Mouse (Mus musculus) left cerebral cortex, postnatal 4 days (tissue): Measurements from ENCODE around the gene Mat1a. TPM values are rescaled to one million over a fixed set of nuclear protein-coding genes. Genes with fewer than 3 reads are reported as not detected.

ENCODE experiments used
- DNase-seq: peaks from one replicate; pipeline ENCODE4 v3.0.0-alpha.2; 2022
- intact Hi-C: fragments of 180-260 bp; cut with DNase I; formaldehyde crosslinking; loops from one replicate; pipeline ENCODE4 v1.15.1; 2025
- total RNA-seq, 2 experiments: library from RNA; stranded (reverse); gene quantifications; 2 replicates each; pipeline ENCODE4 v1.2.3; 2021

Mat1a gene
- total RNA-seq, result not detected

GRCm38 (mm10) chr14:41104853-41105444 lies at the start of gene Mat1a:
Mat1a (plus strand) TSS chr14:41105035.
- DNase-seq, result no peak
- intact Hi-C loops, result no loop called here

- DNase-seq, result no peak
- intact Hi-C loops, result no loop called here
These were observed 39.7 kb upstream of the Mat1a start for GRCm38 (mm10) chr14:41065168-41065567.

DNA sequence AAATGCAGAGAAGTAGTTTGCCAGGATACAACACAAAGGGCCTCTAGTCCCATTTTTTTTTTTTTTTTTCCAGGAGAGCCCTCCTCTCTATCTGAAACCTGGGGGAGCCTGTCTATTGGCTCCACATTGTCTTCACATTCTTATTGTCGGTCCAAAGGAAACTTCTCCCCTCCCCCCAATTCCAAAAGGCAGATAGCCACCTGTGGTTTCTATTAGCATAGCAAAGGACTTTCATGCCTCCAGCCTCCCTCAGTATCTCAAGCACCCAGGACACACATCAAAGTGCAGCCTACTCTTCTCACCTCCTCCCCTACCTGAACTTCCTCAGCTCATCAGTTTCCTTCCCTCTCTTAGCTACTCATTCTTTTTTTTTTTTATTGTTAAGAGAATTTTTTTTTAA lies 38.4 kb upstream of the Mat1a start:
- DNase-seq, result no peak
- intact Hi-C loops, result no loop called here

DNA sequence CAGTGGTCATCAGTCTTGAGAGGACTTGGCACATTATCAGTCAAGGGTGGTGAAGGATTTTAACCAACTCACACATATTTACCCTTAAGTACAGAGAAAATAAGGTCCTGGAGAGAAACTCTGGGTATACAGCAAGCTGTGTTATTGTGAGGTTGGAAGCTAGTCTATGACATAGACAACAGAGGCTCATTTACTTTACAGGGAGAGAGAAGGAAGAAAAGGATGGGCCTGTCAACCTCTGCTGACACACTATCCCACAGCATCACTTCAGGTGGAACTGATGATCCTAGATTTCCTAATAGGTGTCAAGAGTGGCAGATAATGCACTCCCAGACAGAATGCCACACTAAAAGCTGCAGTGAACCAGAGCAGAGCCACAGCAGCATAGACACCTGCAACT lies 35.7 kb upstream of the Mat1a start, which contains the start of gene Dydc2:
Dydc2 (minus strand) TSS at position 101 of the 400 bp plus-strand sequence.
- intact Hi-C loops, result no loop called here
- DNase-seq, result no peak

- intact Hi-C loops, result no loop called here
- DNase-seq, result no peak
These were observed 34.5 kb upstream of the Mat1a start for GRCm38 (mm10) chr14:41070343-41070742.

GRCm38 (mm10) chr14:41072229-41072943 lies 32.4 kb upstream of the Mat1a start, which contains the start of gene Dydc1:
Dydc1 (plus strand) TSS chr14:41072911.
- intact Hi-C loops, result no loop called here
- peak; percentile 83 for DNase-seq

DNA sequence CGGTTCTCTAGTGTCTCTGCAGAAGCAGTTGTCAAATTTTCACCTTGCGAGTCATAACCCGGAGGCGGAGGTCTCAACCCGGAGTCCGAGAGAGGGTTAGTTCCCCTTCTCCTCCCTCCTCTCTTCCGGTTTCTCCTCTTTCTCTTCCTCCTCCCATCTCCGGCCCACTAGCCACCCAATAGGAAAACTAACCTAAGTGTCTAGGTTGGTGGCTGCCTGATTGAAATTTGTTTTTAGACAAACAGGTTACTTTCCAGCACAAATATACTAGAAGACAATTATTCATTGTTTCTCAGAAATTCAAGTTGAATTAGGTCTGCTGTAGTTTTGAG lies 31.9 kb upstream of the Mat1a start:
- no peak for DNase-seq
- intact Hi-C loops, result no loop called here

- intact Hi-C loops, result no loop called here
These were observed 22.4 kb upstream of the Mat1a start for GRCm38 (mm10) chr14:41082408-41082807.

GRCm38 (mm10) chr14:41087509-41087908 lies 17.3 kb upstream of the Mat1a start:
- intact Hi-C loops, result no loop called here

More at GRCm38 (mm10) chr14:41082408-41082807, 22.4 kb upstream of the Mat1a start:
- no peak for DNase-seq

DNA sequence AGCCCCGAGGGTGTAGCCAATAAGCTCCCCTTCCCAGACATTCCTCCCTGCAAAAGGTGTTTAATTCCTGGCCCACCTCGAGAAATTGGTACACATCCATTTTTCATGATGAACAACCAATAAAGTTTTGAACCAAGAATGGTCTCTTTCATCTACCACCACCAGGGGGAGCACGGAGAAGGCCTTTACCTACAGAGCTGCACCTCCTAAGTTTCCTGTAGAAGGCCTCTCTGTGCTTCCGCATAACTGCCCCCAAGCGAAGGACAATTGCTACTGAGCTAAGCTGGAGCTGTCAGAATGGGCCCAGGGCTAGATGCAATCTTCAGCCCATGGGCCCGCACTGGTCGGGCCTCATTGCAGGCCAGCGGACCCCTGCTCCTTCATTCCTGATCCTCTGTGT lies 14.1 kb upstream of the Mat1a start:
- DNase-seq, result peak; percentile 4
- intact Hi-C loops, result no loop called here

More at GRCm38 (mm10) chr14:41087509-41087908, 17.3 kb upstream of the Mat1a start:
- DNase-seq, result no peak

DNA sequence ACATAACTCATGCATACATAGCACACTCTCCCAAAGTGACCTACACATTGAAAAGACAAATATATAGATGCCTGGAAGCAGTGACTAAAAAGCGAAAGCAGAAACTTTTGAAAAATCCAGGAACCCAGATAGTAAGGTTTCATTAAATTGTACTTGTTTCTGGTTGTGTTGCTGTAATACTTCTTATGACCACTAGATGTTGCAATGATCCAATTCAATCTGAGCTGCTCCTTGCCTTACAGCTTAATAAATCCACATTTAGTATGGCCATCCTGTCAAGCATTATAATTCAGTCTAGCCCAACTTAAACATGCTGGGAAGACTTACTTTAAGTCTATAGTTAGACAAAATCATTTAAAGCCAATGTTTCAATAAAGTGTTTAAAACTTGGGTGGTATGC lies 10.7 kb upstream of the Mat1a start:
- intact Hi-C loops, result no loop called here
- no peak for DNase-seq

- intact Hi-C loops, result no loop called here
- DNase-seq, result no peak
These were observed 8.5 kb upstream of the Mat1a start for GRCm38 (mm10) chr14:41096296-41096860.

- DNase-seq, result no peak
- intact Hi-C loops, result no loop called here
These were observed 6.1 kb upstream of the Mat1a start for GRCm38 (mm10) chr14:41098726-41099125.

- no peak for DNase-seq
These were observed 4.1 kb upstream of the Mat1a start for GRCm38 (mm10) chr14:41100712-41101111.

GRCm38 (mm10) chr14:41101242-41101641 lies 3.6 kb upstream of the Mat1a start:
- DNase-seq, result no peak
- intact Hi-C loops, result no loop called here

More at GRCm38 (mm10) chr14:41100712-41101111, 4.1 kb upstream of the Mat1a start:
- intact Hi-C loops, result no loop called here

DNA sequence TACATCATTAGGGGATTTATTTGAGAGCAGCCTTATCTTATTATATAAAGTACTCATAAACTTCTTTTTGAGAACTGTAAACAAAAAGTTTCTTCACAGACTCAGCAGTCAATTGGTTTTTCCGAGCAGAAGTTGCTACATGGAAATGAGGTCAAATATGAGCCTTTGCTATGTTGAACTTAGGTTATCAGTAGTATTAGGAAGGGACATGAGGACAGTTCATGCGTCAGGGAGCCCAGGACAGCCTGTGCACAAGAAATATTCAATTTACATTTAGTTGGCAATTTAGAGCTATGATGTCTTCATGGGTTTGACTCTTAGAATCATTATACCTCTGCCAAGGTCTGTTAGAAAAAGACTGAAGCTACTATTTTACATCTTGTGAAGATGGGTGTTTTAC lies 2.6 kb upstream of the Mat1a start:
- intact Hi-C loops, result no loop called here
- DNase-seq, result no peak

DNA sequence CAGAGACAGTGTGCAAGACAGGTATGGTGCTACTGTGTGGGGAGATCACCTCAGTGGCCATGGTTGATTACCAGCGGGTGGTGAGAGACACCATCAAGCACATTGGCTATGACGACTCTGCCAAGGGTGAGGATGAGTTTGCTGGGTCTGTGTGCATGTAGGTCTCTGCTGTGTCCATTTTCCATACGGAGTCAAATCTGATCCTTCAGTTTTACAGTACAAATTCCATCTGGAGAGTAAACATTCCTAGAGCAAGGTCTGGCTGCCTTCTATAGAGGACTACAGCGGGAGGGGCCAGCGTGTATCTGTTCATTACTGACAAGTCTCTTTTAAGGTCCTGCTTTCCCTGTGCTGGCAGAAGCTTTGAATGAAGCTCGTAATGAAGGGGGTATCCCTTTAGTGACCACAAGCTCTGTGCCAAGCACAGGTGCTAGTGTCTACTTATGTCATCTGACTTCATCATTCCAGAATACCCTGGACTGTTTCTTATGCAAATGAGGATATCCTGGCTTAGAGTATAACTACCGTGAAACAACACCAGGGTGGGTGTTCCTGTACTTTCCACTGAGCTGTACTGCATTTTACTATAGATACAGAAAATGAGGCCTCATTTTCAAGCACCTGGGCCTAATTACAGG lies 6.3 kb downstream of the Mat1a start:
- intact Hi-C loops, result no loop called here
- no peak for DNase-seq

DNA sequence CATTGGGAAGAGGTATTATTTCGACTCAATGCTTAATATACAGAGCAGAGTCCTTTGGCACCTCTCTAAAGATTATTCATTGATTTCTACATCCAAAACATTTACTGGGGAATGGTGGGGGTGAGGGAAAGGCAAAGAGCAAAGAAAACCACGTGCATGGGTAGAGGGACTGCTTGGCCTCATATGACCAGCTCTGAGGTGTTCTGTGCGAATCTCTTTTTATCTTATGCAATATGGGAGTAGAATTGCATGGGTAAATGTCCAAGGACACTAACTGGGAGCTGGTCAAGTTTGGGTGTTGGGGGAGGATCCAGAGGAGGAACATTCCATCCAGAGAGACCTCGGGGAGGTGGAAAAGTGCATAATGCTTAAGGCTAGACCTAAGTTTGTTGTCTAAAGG lies 8.1 kb downstream of the Mat1a start:
- DNase-seq, result no peak

GRCm38 (mm10) chr14:41116271-41116670 lies 11.4 kb downstream of the Mat1a start:
- intact Hi-C loops, result no loop called here
- DNase-seq, result peak; percentile 29

More for the DNA sequence above, 8.1 kb downstream of the Mat1a start:
- intact Hi-C loops, result no loop called here

DNA sequence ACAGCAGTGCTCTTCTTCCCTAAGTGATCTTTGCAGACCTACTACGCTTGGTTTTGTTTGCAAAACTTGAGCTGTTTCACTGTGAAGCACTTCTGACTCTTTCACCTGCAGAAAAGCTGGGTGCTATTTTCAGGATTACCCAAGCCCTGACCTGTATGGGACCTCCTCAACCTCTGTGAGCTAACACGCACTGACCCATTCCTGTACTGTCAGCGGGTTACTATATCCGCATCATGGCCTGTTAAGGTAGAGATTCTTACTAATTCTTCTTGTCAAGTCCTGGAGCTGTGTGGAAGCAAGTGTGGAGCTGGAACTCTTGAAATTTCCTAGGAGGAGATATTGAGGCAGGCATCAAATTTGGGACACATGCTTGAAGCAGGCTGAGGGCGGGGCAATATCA lies 19.8 kb downstream of the Mat1a start:
- no peak for DNase-seq
- intact Hi-C loops, result no loop called here

DNA sequence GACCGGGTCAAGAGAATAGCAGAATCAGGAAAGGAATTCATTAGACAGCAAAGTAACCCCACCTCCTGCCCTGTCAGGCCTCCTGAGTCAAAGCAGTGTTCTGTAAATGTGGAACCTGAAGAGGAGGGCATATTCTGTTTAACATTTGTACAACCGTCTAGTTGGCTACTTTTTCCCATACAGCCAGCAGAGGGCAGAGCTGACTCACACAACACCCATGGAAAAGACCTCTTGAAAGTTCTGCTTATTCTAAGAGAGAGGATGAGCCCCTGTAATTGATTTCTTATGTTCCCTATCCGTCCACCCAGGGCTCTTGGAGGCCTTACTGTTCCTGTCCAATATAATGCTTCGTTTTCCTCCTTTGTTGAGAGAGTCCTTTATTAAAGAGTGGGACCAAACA lies 23.2 kb downstream of the Mat1a start:
- DNase-seq, result peak; percentile 15
- intact Hi-C loops, result no loop called here

GRCm38 (mm10) chr14:41131540-41131939 lies 26.7 kb downstream of the Mat1a start, which contains the start of gene Sftpa1:
Sftpa1 (plus strand) TSS chr14:41131782.
- intact Hi-C loops, result no loop called here
- DNase-seq, result no peak
